Mouse (Mus musculus): ENCODE measurements around the gene Higd1a.

Higd1a gene

GRCm38 (mm10) chr9:121798887-121799520, 59.2 kb downstream of the Higd1a start:
- DNase-seq (ENCODE audit: low spot score in 2 of 2): no peak
